In the genomic region with DNA sequence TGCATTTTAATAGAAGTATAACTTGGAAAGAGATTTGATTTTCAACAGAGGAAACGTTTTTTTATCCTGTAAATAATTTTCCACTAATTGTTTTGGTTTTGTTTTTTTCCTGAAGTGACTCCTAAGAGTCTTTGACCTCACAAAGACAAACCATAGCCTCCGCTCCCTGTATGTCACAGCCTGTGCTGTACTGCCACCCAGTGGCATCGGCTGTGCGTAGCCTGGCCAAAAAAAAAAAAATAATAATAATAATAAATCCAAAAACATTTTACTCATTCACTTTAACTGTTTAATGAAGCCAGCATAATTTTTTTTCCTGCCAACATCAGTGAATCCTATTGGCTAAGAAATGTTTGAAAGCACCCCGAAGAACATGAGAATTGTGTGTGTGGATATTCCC, we compare ENCODE assay signal across 8 mouse cellular contexts.
DNase-seq lines count a peak whose midpoint lies in the region; ATAC-seq and TF ChIP-seq lines count a peak whose summit lies in the region.
"Had no signal": no experiment of that assay in that cellular context is flagged by ENCODE, and none has a peak within 500 bp of the region (broad histone marks: within the 10 kb centered on the region; RNA-seq: fewer than 3 reads in every experiment).

No protein-coding gene starts in this region.

- no peak for ATAC-seq in intestine, postnatal 0 days
- ATAC-seq in intestine, embryonic 16.5 days = no peak
- peak; percentile 31 for ATAC-seq in Patski
- ATAC-seq in granulocyte monocyte progenitor cell, adult 5-6 weeks (replicated peaks; ENCODE audit: poor library complexity, severe bottlenecking) = peak; percentile 61; the same call in 1 of the 2 replicates

- H3K4me2 ChIP-seq in intestine, postnatal 0 days (replicated peaks; ENCODE audit: low read depth) = no peak overlapping the region
- no peak overlapping the region for H3K4me2 ChIP-seq in intestine, embryonic 16.5 days (ENCODE audit: low read depth, low read length)
- H3K4me2 ChIP-seq: limb, embryonic 12.5 days had no signal

- peak; percentile 80 for TF ChIP-seq CTCF in intestine, postnatal 0 days (IDR thresholded peaks at IDR 0.05; ENCODE audit: low read depth)
- TF ChIP-seq CTCF in ES-Bruce4 (IDR thresholded peaks at IDR 0.05; ENCODE audit: low read depth, low read length) (peak; percentile 59), Patski (IDR thresholded peaks at IDR 0.05) (peak; percentile 77)

- no peak overlapping the region for H3K27ac ChIP-seq in intestine, postnatal 0 days (ENCODE audit: low read depth, low read length)
- no peak overlapping the region for H3K27ac ChIP-seq in intestine, embryonic 16.5 days (ENCODE audit: low read length)
- no peak overlapping the region for H3K27ac ChIP-seq in ES-Bruce4 (ENCODE audit: insufficient read depth, low read length)
- H3K27ac ChIP-seq: limb, embryonic 12.5 days had no signal

- TF ChIP-seq POLR2A in ES-Bruce4 (IDR thresholded peaks at IDR 0.05; ENCODE audit: insufficient read depth, low read length) = no peak

- no peaks in the 10 kb centered on the region for H3K27me3 ChIP-seq in intestine, postnatal 0 days (replicated peaks; ENCODE audit: control insufficient read depth, insufficient read depth, low read length)
- H3K27me3 ChIP-seq in intestine, embryonic 16.5 days (replicated peaks; ENCODE audit: control insufficient read depth, insufficient read depth, low read length) = no peaks in the 10 kb centered on the region
- no peaks in the 10 kb centered on the region for H3K27me3 ChIP-seq in ES-Bruce4 (ENCODE audit: control insufficient read depth, insufficient read depth, low read length, poor library complexity, severe bottlenecking)
- no peaks in the 10 kb centered on the region for H3K27me3 ChIP-seq in Patski
- H3K27me3 ChIP-seq: limb, embryonic 12.5 days had no signal

- DNase-seq in Patski (ENCODE audit: low read depth, low spot score) = no peak
- no peak for DNase-seq in layer of hippocampus, adult 8-10 months (ENCODE audit: low spot score in 2 of 2)
- no peak for DNase-seq in frontal cortex, postnatal 25 days (ENCODE audit: low spot score in 2 of 2)

- no peaks in the 10 kb centered on the region for H3K9me3 ChIP-seq in intestine, postnatal 0 days (ENCODE audit: control insufficient read depth)
- no peaks in the 10 kb centered on the region for H3K9me3 ChIP-seq in intestine, embryonic 16.5 days (ENCODE audit: control insufficient read depth, low read length)
- H3K9me3 ChIP-seq in ES-Bruce4 (replicated peaks; ENCODE audit: control insufficient read depth, insufficient read depth, low read length, poor library complexity, severe bottlenecking) = no peaks in the 10 kb centered on the region
- H3K9me3 ChIP-seq: limb, embryonic 12.5 days had no signal

- CTCF ChIA-PET in Patski (lab: Charles Lee) = interaction anchor here (0.7 to 1.9 kb wide), 9 partner anchors 9 to 156 kb away, joined by 3 to 11 read pairs (median 4); no protein-coding TSS in a partner anchor

- H3K36me3 ChIP-seq in intestine, postnatal 0 days (ENCODE audit: control insufficient read depth, insufficient read depth) = no peaks in the 10 kb centered on the region
- no peaks in the 10 kb centered on the region for H3K36me3 ChIP-seq in intestine, embryonic 16.5 days (ENCODE audit: control insufficient read depth, insufficient read depth, low read length)
- H3K36me3 ChIP-seq in ES-Bruce4 (ENCODE audit: control insufficient read depth, insufficient read depth, low read length, poor library complexity, severe bottlenecking) = no peaks in the 10 kb centered on the region
- H3K36me3 ChIP-seq: limb, embryonic 12.5 days had no signal

- H3K4me3 ChIP-seq in intestine, postnatal 0 days (ENCODE audit: low read depth, low read length) = no peak overlapping the region
- no peak overlapping the region for H3K4me3 ChIP-seq in intestine, embryonic 16.5 days (ENCODE audit: low read length)
- H3K4me3 ChIP-seq in ES-Bruce4 (ENCODE audit: low read depth, low read length) = no peak overlapping the region
- H3K4me3 ChIP-seq: limb, embryonic 12.5 days had no signal

- 38% methylated on average over 5 of the region's 5 CpGs for WGBS in intestine, postnatal 0 days
- WGBS in intestine, embryonic 16.5 days = 40% methylated on average over 5 of the region's 5 CpGs

- TF ChIP-seq EP300 in ES-Bruce4 (IDR thresholded peaks at IDR 0.05; ENCODE audit: insufficient read depth, low read depth, low read length) = no peak

- POLR2A ChIA-PET in Patski (lab: Charles Lee) = interaction anchor here (1.1 kb wide), 1 partner anchor 11 kb away, joined by 3 read pairs; no protein-coding TSS in a partner anchor

- in situ Hi-C loops in Patski (cut with MboI; ENCODE audit: low pct_unique_long_range_greater_than_20kb) = no loop called here

- H3K4me1 ChIP-seq in intestine, postnatal 0 days (replicated peaks; ENCODE audit: control insufficient read depth, insufficient read depth, low read length) = no peaks in the 10 kb centered on the region
- no peaks in the 10 kb centered on the region for H3K4me1 ChIP-seq in intestine, embryonic 16.5 days (ENCODE audit: control insufficient read depth, insufficient read depth, low read length)
- no peaks in the 10 kb centered on the region for H3K4me1 ChIP-seq in ES-Bruce4 (ENCODE audit: control insufficient read depth, insufficient read depth, low read length)
- H3K4me1 ChIP-seq: limb, embryonic 12.5 days had no signal

- H3K9ac ChIP-seq in intestine, postnatal 0 days (ENCODE audit: low read depth, low read length) = no peak overlapping the region
- no peak overlapping the region for H3K9ac ChIP-seq in intestine, embryonic 16.5 days (ENCODE audit: low read depth, low read length)
- no peak overlapping the region for H3K9ac ChIP-seq in ES-Bruce4 (ENCODE audit: low read depth, poor library complexity, severe bottlenecking)
- H3K9ac ChIP-seq: limb, embryonic 12.5 days had no signal

Comparison
In these comparisons a context has a peak if more than half of its experiments do, and no peak if none do; other contexts are left out.
1. ATAC-seq: peak in Patski (single experiment) and granulocyte monocyte progenitor cell, adult 5-6 weeks (single experiment); none in intestine, postnatal 0 days (single experiment) and intestine, embryonic 16.5 days (single experiment).
2. Peak in every context shown above with its lines, with median percentiles within 50 percentile points of each other: CTCF ChIP-seq.